Mouse (Mus musculus) G1E (cell line): ENCODE measurements around the gene Sh3pxd2b.

Source experiments
- CTCF ChIP-seq: IDR thresholded peaks from 2 replicates; pipeline ENCODE4 v1.5.1; 2012; ENCODE audit warnings: low read depth, low read length, inconsistent platforms, mixed read lengths
- GATA1 ChIP-seq: IDR thresholded peaks from 2 replicates; pipeline ENCODE4 v1.6.1; 2012; ENCODE audit warnings: borderline replicate concordance, low read length, inconsistent platforms, mixed read lengths
- TAL1 ChIP-seq: conservative IDR thresholded peaks from 2 replicates; pipeline ENCODE4 v1.6.1; 2012; ENCODE audit warnings: low read depth, low read length, inconsistent platforms, mixed read lengths

- TF ChIP-seq CTCF (no peak), TAL1 (no peak), GATA1 (no peak)
Observed at GRCm38 (mm10) chr11:32320507-32321195, 27.0 kb upstream of the Sh3pxd2b start.
